In genomic region chr2:27473911-27474310, GRCm38 (mm10) we compare ENCODE assay signal across 9 mouse cellular contexts. TPM values are rescaled to one million over a fixed set of nuclear protein-coding genes. Genes with fewer than 3 reads are reported as not detected.
DNase-seq lines count a peak whose midpoint lies in the region; ATAC-seq and TF ChIP-seq lines count a peak whose summit lies in the region.
"Had no signal": no experiment of that assay in that cellular context is flagged by ENCODE, and none has a peak within 500 bp of the region (broad histone marks: within the 10 kb centered on the region; RNA-seq: fewer than 3 reads in every experiment).

No protein-coding gene starts in this region.

- no peaks in the 10 kb centered on the region for H3K9me3 ChIP-seq in heart, embryonic 10.5 days
- H3K9me3 ChIP-seq in ES-Bruce4 (replicated peaks; ENCODE audit: control insufficient read depth, insufficient read depth, low read length, poor library complexity, severe bottlenecking): no peaks in the 10 kb centered on the region
- no peaks in the 10 kb centered on the region for H3K9me3 ChIP-seq in forebrain, embryonic 14.5 days (replicated peaks; ENCODE audit: control insufficient read depth, low read length)
- H3K9me3 ChIP-seq in liver, embryonic 15.5 days (replicated peaks): no peaks in the 10 kb centered on the region

- H3K36me3 ChIP-seq in heart, embryonic 10.5 days: peaks cover 26% of the 10 kb centered on the region
- H3K36me3 ChIP-seq in ES-Bruce4 (ENCODE audit: control insufficient read depth, insufficient read depth, low read length, poor library complexity, severe bottlenecking): no peaks in the 10 kb centered on the region
- 0 out of 2 replicates have a peak, but pooled peaks cover 11% of the 10 kb centered on the region for H3K36me3 ChIP-seq in forebrain, embryonic 14.5 days (ENCODE audit: control insufficient read depth, insufficient read depth, low read length)
- H3K36me3 ChIP-seq in liver, embryonic 15.5 days (replicated peaks): peaks cover 10% of the 10 kb centered on the region

- peaks cover 61% of the 10 kb centered on the region for H3K4me1 ChIP-seq in heart, embryonic 10.5 days
- peaks cover 13% of the 10 kb centered on the region for H3K4me1 ChIP-seq in ES-Bruce4 (ENCODE audit: control insufficient read depth, insufficient read depth, low read length)
- peaks cover 26% of the 10 kb centered on the region for H3K4me1 ChIP-seq in forebrain, embryonic 14.5 days (ENCODE audit: control insufficient read depth, insufficient read depth, low read length)
- H3K4me1 ChIP-seq in liver, embryonic 15.5 days (replicated peaks): peaks cover 65% of the 10 kb centered on the region

- intact Hi-C loops in left cerebral cortex, postnatal 10 days (cut with DNase I): no loop called here

- peak overlapping the region; percentile 91 for H3K4me2 ChIP-seq in forebrain, embryonic 14.5 days (ENCODE audit: low read length)
- peak overlapping the region; percentile 84 for H3K4me2 ChIP-seq in liver, embryonic 15.5 days

- peak overlapping the region; percentile 98 for H3K27ac ChIP-seq in heart, embryonic 10.5 days
- no peak overlapping the region for H3K27ac ChIP-seq in ES-Bruce4 (ENCODE audit: insufficient read depth, low read length)
- no peak overlapping the region for H3K27ac ChIP-seq in forebrain, embryonic 14.5 days (ENCODE audit: low read depth, low read length)
- H3K27ac ChIP-seq in liver, embryonic 15.5 days (replicated peaks): peak overlapping the region; percentile 93; the same call in 1 of the 2 replicates

- TF ChIP-seq EP300 in ES-Bruce4 (IDR thresholded peaks at IDR 0.05; ENCODE audit: insufficient read depth, low read depth, low read length): no peak

- no peak for TF ChIP-seq POLR2A in ES-Bruce4 (IDR thresholded peaks at IDR 0.05; ENCODE audit: insufficient read depth, low read length)

- DNase-seq in heart, embryonic 10.5 days (ENCODE audit: low spot score): no peak
- DNase-seq in heart, adult 18-20 months: no peak
- DNase-seq in forebrain, embryonic 14.5 days (ENCODE audit: low spot score): no peak
- DNase-seq in spleen, postnatal 36 days (ENCODE audit: low spot score in 2 of 2): no peak
- DNase-seq in left cerebral cortex, postnatal 10 days (ENCODE audit: extremely low spot score in 1 of 2, low spot score in 2 of 2): no peak
- no peak for DNase-seq in retina, embryonic 14.5 days (ENCODE audit: low spot score)

- H3K4me3 ChIP-seq in heart, embryonic 10.5 days: peak overlapping the region; percentile 97
- peak overlapping the region; percentile 94 for H3K4me3 ChIP-seq in ES-Bruce4 (ENCODE audit: low read depth, low read length)
- peak overlapping the region; percentile 98 for H3K4me3 ChIP-seq in forebrain, embryonic 14.5 days (ENCODE audit: low read depth, low read length)
- peak overlapping the region; percentile 88 for H3K4me3 ChIP-seq in liver, embryonic 15.5 days (replicated peaks)

- H3K27me3 ChIP-seq in heart, embryonic 10.5 days (ENCODE audit: insufficient read depth, poor library complexity, severe bottlenecking): no peaks in the 10 kb centered on the region
- no peaks in the 10 kb centered on the region for H3K27me3 ChIP-seq in ES-Bruce4 (ENCODE audit: control insufficient read depth, insufficient read depth, low read length, poor library complexity, severe bottlenecking)
- no peaks in the 10 kb centered on the region for H3K27me3 ChIP-seq in forebrain, embryonic 14.5 days (replicated peaks; ENCODE audit: control insufficient read depth, insufficient read depth, low read length)
- H3K27me3 ChIP-seq in liver, embryonic 15.5 days: no peaks in the 10 kb centered on the region
- H3K27me3 ChIP-seq: Patski had no signal

- 26% methylated on average over 4 of the region's 4 CpGs for WGBS in heart, embryonic 10.5 days
- WGBS in forebrain, embryonic 14.5 days: 42% methylated on average over 4 of the region's 4 CpGs
- WGBS in liver, embryonic 15.5 days (ENCODE audit: insufficient replicate concordance): 42% methylated on average over 4 of the region's 4 CpGs

- peak overlapping the region; percentile 93; the same call in 1 of the 2 replicates for H3K9ac ChIP-seq in ES-Bruce4 (ENCODE audit: low read depth, poor library complexity, severe bottlenecking)
- H3K9ac ChIP-seq in forebrain, embryonic 14.5 days (ENCODE audit: low read length): peak overlapping the region; percentile 99; the same call in 1 of the 2 replicates
- H3K9ac ChIP-seq in liver, embryonic 15.5 days: peak overlapping the region; percentile 83

- no peak for TF ChIP-seq CTCF in ES-Bruce4 (IDR thresholded peaks at IDR 0.05; ENCODE audit: low read depth, low read length)

- ATAC-seq in forebrain, embryonic 14.5 days: no peak
- no peak for ATAC-seq in liver, embryonic 15.5 days (ENCODE audit: insufficient read depth)
- ATAC-seq: Patski had no signal

RNA-seq across cellular contexts. Expression of gene Brd3os, which starts 31.8 kb away (rescaled TPM):
- 2.3 and 3.3 TPM in 2 replicates for polyA plus RNA-seq in heart, embryonic 10.5 days (2016; fragmentation: Nextera tagmentation; extraction: Ambion mirVana)
- total RNA-seq in heart, adult 18-20 months (2021): 1 to 10 TPM; 1.4 to 1.8 TPM
- 1.2 and 1.5 TPM in 2 replicates for polyA plus RNA-seq in ES-Bruce4 (2011; ENCODE audit: insufficient read depth, insufficient read length, low read depth, missing spikeins)
- polyA plus RNA-seq in forebrain, embryonic 14.5 days (2014; fragmentation: Nextera tagmentation; extraction: Ambion mirVana): 34.3 and 38.1 TPM in 2 replicates
- polyA plus RNA-seq in liver, embryonic 15.5 days (2015; fragmentation: Nextera tagmentation; extraction: Ambion mirVana): 0.48 and 0.50 TPM in 2 replicates
- total RNA-seq in left cerebral cortex, postnatal 10 days (2021): 10 to 100 TPM; 27.9 to 29.1 TPM

RNA-seq across cellular contexts. Expression of gene Brd3, which starts 33.6 kb away (rescaled TPM):
- 90.5 and 135 TPM in 2 replicates for polyA plus RNA-seq in heart, embryonic 10.5 days (2016; fragmentation: Nextera tagmentation; extraction: Ambion mirVana)
- total RNA-seq in heart, adult 18-20 months (2021): 10 to 100 TPM; 25.9 TPM
- polyA plus RNA-seq in ES-Bruce4 (2011; ENCODE audit: insufficient read depth, insufficient read length, low read depth, missing spikeins): 75.4 and 76.8 TPM in 2 replicates
- 155 and 170 TPM in 2 replicates for polyA plus RNA-seq in forebrain, embryonic 14.5 days (2014; fragmentation: Nextera tagmentation; extraction: Ambion mirVana)
- 22.5 and 22.9 TPM in 2 replicates for polyA plus RNA-seq in liver, embryonic 15.5 days (2015; fragmentation: Nextera tagmentation; extraction: Ambion mirVana)
- 10 to 100 TPM; 67.1 to 77.0 TPM for total RNA-seq in left cerebral cortex, postnatal 10 days (2021)

RNA-seq across cellular contexts. Expression of gene Wdr5, which starts 41.0 kb away (rescaled TPM):
- polyA plus RNA-seq in heart, embryonic 10.5 days (2016; fragmentation: Nextera tagmentation; extraction: Ambion mirVana): 44.3 and 57.8 TPM in 2 replicates
- 10 to 100 TPM; 23.5 to 26.5 TPM for total RNA-seq in heart, adult 18-20 months (2021)
- polyA plus RNA-seq in ES-Bruce4 (2011; ENCODE audit: insufficient read depth, insufficient read length, low read depth, missing spikeins): 91.8 and 103 TPM in 2 replicates
- polyA plus RNA-seq in forebrain, embryonic 14.5 days (2014; fragmentation: Nextera tagmentation; extraction: Ambion mirVana): 49.5 and 52.5 TPM in 2 replicates
- polyA plus RNA-seq in liver, embryonic 15.5 days (2015; fragmentation: Nextera tagmentation; extraction: Ambion mirVana): 26.2 and 27.5 TPM in 2 replicates
- total RNA-seq in left cerebral cortex, postnatal 10 days (2021): 10 to 100 TPM; 43.6 to 44.9 TPM

RNA-seq across cellular contexts. Expression of gene Vav2, which starts 47.1 kb away (rescaled TPM):
- 5.1 and 8.1 TPM in 2 replicates for polyA plus RNA-seq in heart, embryonic 10.5 days (2016; fragmentation: Nextera tagmentation; extraction: Ambion mirVana)
- total RNA-seq in heart, adult 18-20 months (2021): 10 to 100 TPM; 10.2 to 13.1 TPM
- 24.6 and 26.2 TPM in 2 replicates for polyA plus RNA-seq in ES-Bruce4 (2011; ENCODE audit: insufficient read depth, insufficient read length, low read depth, missing spikeins)
- polyA plus RNA-seq in forebrain, embryonic 14.5 days (2014; fragmentation: Nextera tagmentation; extraction: Ambion mirVana): 7.4 and 8.9 TPM in 2 replicates
- 4.7 and 5.8 TPM in 2 replicates for polyA plus RNA-seq in liver, embryonic 15.5 days (2015; fragmentation: Nextera tagmentation; extraction: Ambion mirVana)
- total RNA-seq in left cerebral cortex, postnatal 10 days (2021): 10 to 100 TPM; 26.1 to 29.0 TPM

Comparison
In these comparisons a context has a peak if more than half of its experiments do, and no peak if none do; other contexts are left out.
1. H3K27ac ChIP-seq: peak in heart, embryonic 10.5 days (single experiment) and liver, embryonic 15.5 days (single experiment); none in ES-Bruce4 (single experiment) and forebrain, embryonic 14.5 days (single experiment).
2. Peak in every context shown above with its lines, with median percentiles within 50 percentile points of each other: H3K4me3 ChIP-seq and H3K9ac ChIP-seq.